Mouse (Mus musculus) neural tube, embryonic 13.5 days (tissue): Measurements from ENCODE around the gene Dnajc28. TPM values are rescaled to one million over a fixed set of nuclear protein-coding genes. Genes with fewer than 3 reads are reported as not detected.

ENCODE experiments used
- ATAC-seq: fragments of 200-750 bp; cut with Nextera tagmentation; 2 replicates; pipeline ENCODE4 v1.8.0; 2017; ENCODE audit warnings: low read depth, mild to moderate bottlenecking, moderate TSS enrichment, moderate library complexity
- H3K27ac ChIP-seq: fragments of 300-500 bp; sonication (generic); replicated peaks from 2 replicates; pipeline ENCODE4 v1.5.1; 2015; ENCODE audit warnings: moderate library complexity, mild to moderate bottlenecking, inconsistent platforms
- H3K27me3 ChIP-seq: fragments of 300-500 bp; sonication (generic); 2 replicates; pipeline ENCODE4 v1.6.1; 2015; ENCODE audit warnings: mild to moderate bottlenecking, inconsistent platforms
- H3K36me3 ChIP-seq: fragments of 300-500 bp; sonication (generic); 2 replicates; pipeline ENCODE4 v1.6.1; 2015; ENCODE audit warnings: mild to moderate bottlenecking, inconsistent platforms
- H3K4me1 ChIP-seq: fragments of 300-500 bp; sonication (generic); replicated peaks from 2 replicates; pipeline ENCODE4 v1.6.1; 2015; ENCODE audit warnings: inconsistent platforms
- H3K4me2 ChIP-seq: fragments of 300-500 bp; sonication (generic); 2 replicates; pipeline ENCODE4 v1.6.1; 2015; ENCODE audit warnings: inconsistent platforms, mild to moderate bottlenecking, moderate library complexity
- H3K4me3 ChIP-seq: fragments of 300-500 bp; sonication (generic); 2 replicates; pipeline ENCODE4 v1.5.1; 2015; ENCODE audit warnings: mild to moderate bottlenecking, inconsistent platforms
- H3K9ac ChIP-seq: fragments of 300-500 bp; sonication (generic); 2 replicates; pipeline ENCODE4 v1.6.1; 2015; ENCODE audit warnings: moderate library complexity, mild to moderate bottlenecking, inconsistent platforms
- H3K9me3 ChIP-seq: fragments of 300-500 bp; sonication (generic); 2 replicates; pipeline ENCODE4 v1.6.1; 2016; ENCODE audit warnings: inconsistent platforms
- WGBS: fragments of 180-500 bp; shearing (Covaris S2); methylation state at CpG from one replicate; pipeline ENCODE4 v1.1.7; 2015; 5-methylcytosine and 5-hydroxymethylcytosine counted together
- polyA plus RNA-seq: library from polyadenylated mRNA; unstranded; fragments of >200 nt; fragmentation: Nextera tagmentation; extraction: Ambion mirVana; gene quantifications from 2 replicates; pipeline ENCODE4 v1.2.1, GENCODE M21; 2015

Dnajc28 gene
- polyA plus RNA-seq, 1 experiment from 2014 or later: 6.9 TPM

- WGBS: 76% methylated on average over 2 of the region's 2 CpGs
- Histone ChIP-seq H3K9ac (no peak overlapping the region), H3K27me3 (no peaks in the 10 kb centered on the region), H3K27ac (no peak overlapping the region), H3K36me3 (peaks cover 40% of the 10 kb centered on the region), H3K9me3 (no peaks in the 10 kb centered on the region), H3K4me3 (no peak overlapping the region), H3K4me1 (0 out of 2 replicates have a peak, but pooled peaks cover 7% of the 10 kb centered on the region), H3K4me2 (no peak overlapping the region)
- no peak for ATAC-seq
Observed at GRCm38 (mm10) chr16:91582307-91582706, 36.5 kb downstream of the Dnajc28 start.

GRCm38 (mm10) chr16:91578980-91579720, 39.7 kb downstream of the Dnajc28 start:
- no peak overlapping the region for H3K9ac ChIP-seq
- H3K27ac ChIP-seq: no peak overlapping the region
- H3K27me3 ChIP-seq: no peaks in the 10 kb centered on the region
- WGBS: 63% methylated on average over 14 of the region's 14 CpGs
- H3K4me3 ChIP-seq: no peak overlapping the region
- H3K9me3 ChIP-seq: no peaks in the 10 kb centered on the region
- no peak overlapping the region for H3K4me2 ChIP-seq
- 0 out of 2 replicates have a peak, but pooled peaks cover 12% of the 10 kb centered on the region for H3K4me1 ChIP-seq
- peaks cover 35% of the 10 kb centered on the region for H3K36me3 ChIP-seq
- no peak for ATAC-seq

- Histone ChIP-seq H3K4me2 (no peak overlapping the region), H3K9ac (no peak overlapping the region), H3K9me3 (no peaks in the 10 kb centered on the region), H3K36me3 (peaks cover 28% of the 10 kb centered on the region), H3K27me3 (no peaks in the 10 kb centered on the region), H3K4me3 (no peak overlapping the region), H3K4me1 (0 out of 2 replicates have a peak, but pooled peaks cover 12% of the 10 kb centered on the region), H3K27ac (peak overlapping the region; percentile 46; the same call in 1 of the 2 replicates)
- 58% methylated on average over 13 of the region's 13 CpGs for WGBS
- ATAC-seq: no peak
Observed at GRCm38 (mm10) chr16:91575151-91575550, 43.7 kb downstream of the Dnajc28 start.

DNA sequence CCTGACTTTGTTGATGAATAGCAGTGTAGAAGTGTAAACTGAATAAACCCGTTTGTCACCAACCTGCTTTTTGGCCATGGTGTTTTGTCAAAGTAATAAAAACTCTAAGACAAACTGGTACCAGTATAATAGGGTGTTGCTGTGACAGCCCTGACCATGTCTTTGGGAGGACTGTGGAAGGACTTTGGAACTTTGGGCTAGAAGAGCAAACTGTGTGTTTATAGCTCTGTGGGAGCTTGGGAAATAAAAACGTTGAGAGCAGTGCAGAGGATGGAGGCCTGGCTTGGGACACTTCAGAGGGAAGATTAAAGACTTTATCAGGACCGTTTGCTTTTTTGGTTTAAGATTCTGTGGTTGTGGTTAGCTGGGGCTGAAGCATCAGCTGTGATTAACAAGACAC, 47.7 kb downstream of the Dnajc28 start:
- H3K36me3 ChIP-seq: peaks cover 10% of the 10 kb centered on the region; the same call in 1 of the 2 replicates
- no peaks in the 10 kb centered on the region for H3K27me3 ChIP-seq
- H3K4me3 ChIP-seq: no peak overlapping the region
- no peak overlapping the region for H3K9ac ChIP-seq
- H3K4me1 ChIP-seq: 0 out of 2 replicates have a peak, but pooled peaks cover 5% of the 10 kb centered on the region
- no peak overlapping the region for H3K4me2 ChIP-seq
- 65% methylated on average over 3 of the region's 3 CpGs for WGBS
- no peak overlapping the region for H3K27ac ChIP-seq
- ATAC-seq: no peak
- H3K9me3 ChIP-seq: no peaks in the 10 kb centered on the region

DNA sequence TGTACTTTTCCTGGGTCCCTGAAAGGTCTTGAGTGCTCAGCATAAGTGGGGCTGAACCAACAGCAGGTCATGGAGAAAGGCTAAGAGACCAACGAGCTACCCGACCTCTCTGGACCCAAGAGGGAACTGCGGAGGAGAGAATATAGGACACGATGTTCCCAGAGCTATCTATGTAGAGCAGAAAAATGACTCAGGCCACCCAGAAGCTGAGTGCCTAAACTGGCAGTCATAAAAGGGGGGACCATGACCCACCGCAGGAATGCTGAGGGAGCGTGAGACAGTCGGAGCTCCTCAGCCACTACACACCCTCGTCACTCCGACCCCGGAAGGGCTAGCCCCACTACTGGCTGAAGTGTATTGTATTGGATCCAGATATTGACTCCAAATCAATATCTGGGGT, 49.9 kb downstream of the Dnajc28 start:
- peaks cover 13% of the 10 kb centered on the region for H3K36me3 ChIP-seq
- no peak overlapping the region for H3K4me2 ChIP-seq
- H3K27me3 ChIP-seq: no peaks in the 10 kb centered on the region
- 89% methylated on average over 10 of the region's 10 CpGs for WGBS
- no peak overlapping the region for H3K9ac ChIP-seq
- 0 out of 2 replicates have a peak, but pooled peaks cover 5% of the 10 kb centered on the region for H3K4me1 ChIP-seq
- H3K9me3 ChIP-seq: no peaks in the 10 kb centered on the region
- no peak for ATAC-seq
- H3K4me3 ChIP-seq: no peak overlapping the region
- no peak overlapping the region for H3K27ac ChIP-seq

DNA sequence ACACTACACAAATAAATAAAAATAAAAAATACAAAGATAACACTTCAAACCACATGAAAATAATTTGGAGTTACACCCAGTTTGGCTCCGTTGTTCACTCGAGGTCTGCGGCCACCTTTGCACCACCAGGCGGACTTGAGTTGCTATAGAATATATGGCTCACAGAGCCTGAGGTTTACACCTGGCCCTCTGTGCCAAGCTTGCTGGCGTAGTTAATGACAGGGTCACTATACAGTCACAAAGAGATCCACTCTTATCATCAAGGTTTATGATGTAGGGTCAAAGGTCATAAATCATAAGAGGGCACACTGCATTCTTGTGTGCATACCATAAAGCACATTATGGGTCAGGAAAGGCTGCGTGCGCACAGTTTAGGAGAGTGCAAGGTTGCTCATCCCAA, 52.8 kb downstream of the Dnajc28 start:
- Histone ChIP-seq H3K4me1 (0 out of 2 replicates have a peak, but pooled peaks cover 5% of the 10 kb centered on the region), H3K27ac (no peak overlapping the region), H3K9me3 (no peaks in the 10 kb centered on the region), H3K4me3 (no peak overlapping the region), H3K27me3 (no peaks in the 10 kb centered on the region), H3K4me2 (no peak overlapping the region), H3K36me3 (peaks cover 34% of the 10 kb centered on the region), H3K9ac (no peak overlapping the region)
- no peak for ATAC-seq
- 84% methylated on average over 7 of the region's 7 CpGs for WGBS

DNA sequence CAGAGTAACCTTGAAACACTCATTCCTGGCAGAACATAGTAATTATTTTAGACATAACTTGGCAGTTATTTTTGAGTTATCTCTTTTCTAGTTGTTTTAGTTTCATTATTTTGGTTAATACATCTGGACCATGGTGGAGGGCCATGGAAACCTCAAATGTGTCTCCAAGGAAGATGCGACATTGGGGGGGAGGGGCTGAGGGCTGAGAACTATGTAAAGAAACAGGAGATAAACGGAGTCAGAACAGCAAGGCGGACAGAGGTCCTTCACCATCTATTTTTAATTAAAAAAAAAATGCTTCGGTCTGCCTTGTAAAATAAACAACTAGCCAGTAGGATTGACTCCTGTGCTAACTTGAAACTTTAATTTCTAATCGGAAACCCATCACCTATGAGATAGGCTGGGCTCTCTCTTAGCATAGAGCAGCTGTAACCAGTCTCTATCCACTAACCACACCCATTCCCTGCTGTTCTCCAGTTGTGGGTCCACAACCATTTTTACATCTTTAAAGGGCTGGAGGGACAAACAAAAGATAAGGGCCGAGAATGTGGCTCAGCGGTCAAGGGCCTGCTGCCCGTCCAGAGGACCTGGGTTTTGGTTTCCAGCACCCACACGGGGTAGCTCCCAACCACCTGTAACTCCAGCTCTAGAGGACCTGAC, 53.4 kb downstream of the Dnajc28 start:
- H3K27me3 ChIP-seq: no peaks in the 10 kb centered on the region

GRCm38 (mm10) chr16:91564580-91565291, 54.1 kb downstream of the Dnajc28 start:
- 46% methylated on average over 4 of the region's 4 CpGs for WGBS
- no peak overlapping the region for H3K9ac ChIP-seq
- H3K27me3 ChIP-seq: no peaks in the 10 kb centered on the region
- H3K9me3 ChIP-seq: no peaks in the 10 kb centered on the region
- H3K27ac ChIP-seq: no peak overlapping the region
- H3K4me2 ChIP-seq: no peak overlapping the region
- H3K4me1 ChIP-seq: 0 out of 2 replicates have a peak, but pooled peaks cover 5% of the 10 kb centered on the region
- no peak overlapping the region for H3K4me3 ChIP-seq
- H3K36me3 ChIP-seq: peaks cover 42% of the 10 kb centered on the region
- ATAC-seq: no peak

More for the DNA sequence above, 53.4 kb downstream of the Dnajc28 start:
- Histone ChIP-seq H3K4me2 (no peak overlapping the region), H3K4me3 (no peak overlapping the region), H3K4me1 (0 out of 2 replicates have a peak, but pooled peaks cover 5% of the 10 kb centered on the region), H3K36me3 (peaks cover 35% of the 10 kb centered on the region), H3K27ac (no peak overlapping the region), H3K9me3 (no peaks in the 10 kb centered on the region), H3K9ac (no peak overlapping the region)
- WGBS: 66% methylated on average over 9 of the region's 9 CpGs
- no peak for ATAC-seq

Other genes starting within 250 kb of the Dnajc28 start
- gene Ifnar2, start 246.2 kb downstream of the Dnajc28 start, polyA plus RNA-seq: 39.9 and 40.6 TPM in 2 replicates
- not detected in 2 replicates for gene Gm21970, start 227.3 kb downstream of the Dnajc28 start, polyA plus RNA-seq
- 11.8 and 13.1 TPM in 2 replicates for gene Il10rb, start 212.9 kb downstream of the Dnajc28 start, polyA plus RNA-seq
- 46.5 and 50.4 TPM in 2 replicates for gene Ifnar1, start 133.8 kb downstream of the Dnajc28 start, polyA plus RNA-seq
- 59.4 and 75.3 TPM in 2 replicates for gene Ifngr2, start 72.0 kb downstream of the Dnajc28 start, polyA plus RNA-seq
- gene Tmem50b, start 21.2 kb downstream of the Dnajc28 start, polyA plus RNA-seq: 85.6 and 96.8 TPM in 2 replicates
- 62.1 and 66.1 TPM in 2 replicates for gene Gart, start 27.9 kb upstream of the Dnajc28 start, polyA plus RNA-seq
- 125 and 129 TPM in 2 replicates for gene Son, start 28.5 kb upstream of the Dnajc28 start, polyA plus RNA-seq
- 19.1 and 20.5 TPM in 2 replicates for gene Donson, start 69.7 kb upstream of the Dnajc28 start, polyA plus RNA-seq
- 91.5 and 93.0 TPM in 2 replicates for gene Cryzl1, start 109.9 kb upstream of the Dnajc28 start, polyA plus RNA-seq
- gene Itsn1, start 110.3 kb upstream of the Dnajc28 start, polyA plus RNA-seq: 60.4 and 62.5 TPM in 2 replicates